Mouse (Mus musculus) kidney, adult 2 months (tissue): ENCODE results near the gene Mael.

ENCODE experiments used
- CTCF ChIP-seq: fragments of 200-500 bp; conservative IDR thresholded peaks from 2 replicates; pipeline ENCODE4 v1.5.1; 2011; ENCODE audit warnings: low read depth, mild to moderate bottlenecking, control low read depth, low read length, moderate library complexity, mixed read lengths; ENCODE audit not compliant: insufficient read depth, insufficient read length
- POLR2A ChIP-seq: fragments of 200-500 bp; IDR thresholded peaks from one replicate; pipeline ENCODE4 v1.6.1; 2011; ENCODE audit warnings: low read depth, low read length, control low read depth

- no peak for TF ChIP-seq POLR2A
- no peak for TF ChIP-seq CTCF
These were observed 16.5 kb upstream of the Mael start for GRCm38 (mm10) chr1:166255091-166255490.
